Mouse (Mus musculus) heart, embryonic 13.5 days (tissue): ENCODE results near the gene Rgs13. TPM values are rescaled to one million over a fixed set of nuclear protein-coding genes. Genes with fewer than 3 reads are reported as not detected.

ENCODE experiments used
- ATAC-seq: fragments of 200-750 bp; cut with Nextera tagmentation; 2 replicates; pipeline ENCODE4 v1.8.0; 2017; ENCODE audit warnings: moderate TSS enrichment; ENCODE audit not compliant: insufficient number of reproducible peaks, low FRiP score, low TSS enrichment; ENCODE audit errors: extremely low read depth
- H3K27ac ChIP-seq: fragments of 300-500 bp; sonication (generic); replicated peaks from 2 replicates; pipeline ENCODE4 v1.5.1; 2015; ENCODE audit warnings: moderate library complexity, mild to moderate bottlenecking, inconsistent platforms
- H3K27me3 ChIP-seq: fragments of 300-500 bp; sonication (generic); replicated peaks from 2 replicates; pipeline ENCODE4 v1.6.1; 2015; ENCODE audit warnings: mild to moderate bottlenecking, inconsistent platforms
- H3K36me3 ChIP-seq: fragments of 300-500 bp; sonication (generic); 2 replicates; pipeline ENCODE4 v1.6.1; 2015; ENCODE audit warnings: mild to moderate bottlenecking, inconsistent platforms
- H3K4me1 ChIP-seq: fragments of 300-500 bp; sonication (generic); 2 replicates; pipeline ENCODE4 v1.6.1; 2015; ENCODE audit warnings: inconsistent platforms
- H3K4me2 ChIP-seq: fragments of 300-500 bp; sonication (generic); 2 replicates; pipeline ENCODE4 v1.6.1; 2015; ENCODE audit warnings: inconsistent platforms, mild to moderate bottlenecking, moderate library complexity
- H3K4me3 ChIP-seq: fragments of 300-500 bp; sonication (generic); 2 replicates; pipeline ENCODE4 v1.5.1; 2015; ENCODE audit warnings: moderate library complexity, mild to moderate bottlenecking, inconsistent platforms
- H3K9ac ChIP-seq: fragments of 300-500 bp; sonication (generic); 2 replicates; pipeline ENCODE4 v1.6.1; 2015; ENCODE audit warnings: inconsistent platforms, mild to moderate bottlenecking, moderate library complexity
- H3K9me3 ChIP-seq: fragments of 300-500 bp; sonication (generic); 2 replicates; pipeline ENCODE4 v1.6.1; 2016; ENCODE audit warnings: inconsistent platforms
- WGBS: fragments of 180-500 bp; shearing (Covaris S2); methylation state at CpG from one replicate; pipeline ENCODE4 v1.1.7; 2015; ENCODE audit warnings: mixed read lengths; 5-methylcytosine and 5-hydroxymethylcytosine counted together
- polyA plus RNA-seq: library from polyadenylated mRNA; unstranded; fragments of >200 nt; fragmentation: Nextera tagmentation; extraction: Ambion mirVana; gene quantifications from 2 replicates; pipeline ENCODE4 v1.2.1, GENCODE M21; 2015

The Rgs13 gene
- polyA plus RNA-seq, 1 experiment from 2014 or later: not detected

- H3K4me2 ChIP-seq: no peak overlapping the region
- ATAC-seq: no peak
- no peak overlapping the region for H3K27ac ChIP-seq
- H3K4me1 ChIP-seq: peaks cover 6% of the 10 kb centered on the region; the same call in 1 of the 2 replicates
- no peak overlapping the region for H3K9ac ChIP-seq
- H3K27me3 ChIP-seq: no peaks in the 10 kb centered on the region
- H3K36me3 ChIP-seq: no peaks in the 10 kb centered on the region
- H3K4me3 ChIP-seq: no peak overlapping the region
- H3K9me3 ChIP-seq: no peaks in the 10 kb centered on the region
Observed at GRCm38 (mm10) chr1:144183622-144184021, 6.5 kb upstream of the Rgs13 start.

- Histone ChIP-seq H3K36me3 (no peaks in the 10 kb centered on the region), H3K4me3 (no peak overlapping the region), H3K4me1 (peaks cover 6% of the 10 kb centered on the region; the same call in 1 of the 2 replicates), H3K27me3 (no peaks in the 10 kb centered on the region), H3K9me3 (no peaks in the 10 kb centered on the region), H3K4me2 (no peak overlapping the region), H3K27ac (no peak overlapping the region), H3K9ac (no peak overlapping the region)
- ATAC-seq: no peak
- WGBS: 84% methylated on average over 4 of the region's 4 CpGs
Observed at GRCm38 (mm10) chr1:144179559-144179958, 2.4 kb upstream of the Rgs13 start.

GRCm38 (mm10) chr1:144178281-144178957, 1.2 kb upstream of the Rgs13 start:
- no peaks in the 10 kb centered on the region for H3K36me3 ChIP-seq

GRCm38 (mm10) chr1:144177620-144178019, 448 bp upstream of the Rgs13 start:
- Histone ChIP-seq H3K36me3 (no peaks in the 10 kb centered on the region), H3K27me3 (no peaks in the 10 kb centered on the region), H3K4me2 (no peak overlapping the region), H3K4me1 (no peaks in the 10 kb centered on the region), H3K4me3 (no peak overlapping the region), H3K9ac (no peak overlapping the region), H3K27ac (no peak overlapping the region), H3K9me3 (no peaks in the 10 kb centered on the region)
- ATAC-seq: no peak

More at GRCm38 (mm10) chr1:144178281-144178957, 1.2 kb upstream of the Rgs13 start:
- no peaks in the 10 kb centered on the region for H3K4me1 ChIP-seq
- H3K9me3 ChIP-seq: no peaks in the 10 kb centered on the region
- H3K4me2 ChIP-seq: no peak overlapping the region
- ATAC-seq: no peak
- WGBS: 61% methylated on average over 9 of the region's 9 CpGs
- no peak overlapping the region for H3K27ac ChIP-seq
- H3K4me3 ChIP-seq: no peak overlapping the region
- H3K9ac ChIP-seq: no peak overlapping the region
- no peaks in the 10 kb centered on the region for H3K27me3 ChIP-seq

GRCm38 (mm10) chr1:144174760-144175159, 2.4 kb downstream of the Rgs13 start:
- no peaks in the 10 kb centered on the region for H3K9me3 ChIP-seq
- no peak for ATAC-seq
- no peaks in the 10 kb centered on the region for H3K4me1 ChIP-seq
- no peak overlapping the region for H3K9ac ChIP-seq
- H3K27ac ChIP-seq: no peak overlapping the region
- no peaks in the 10 kb centered on the region for H3K36me3 ChIP-seq
- no peak overlapping the region for H3K4me3 ChIP-seq
- 72% methylated on average over 6 of the region's 6 CpGs for WGBS
- H3K4me2 ChIP-seq: no peak overlapping the region
- H3K27me3 ChIP-seq: no peaks in the 10 kb centered on the region

GRCm38 (mm10) chr1:144173568-144174036, 3.6 kb downstream of the Rgs13 start:
- 53% methylated on average over 2 of the region's 2 CpGs for WGBS

GRCm38 (mm10) chr1:144168921-144169320, 8.3 kb downstream of the Rgs13 start:
- H3K9ac ChIP-seq: no peak overlapping the region
- no peak for ATAC-seq
- no peak overlapping the region for H3K4me2 ChIP-seq
- no peak overlapping the region for H3K27ac ChIP-seq
- H3K9me3 ChIP-seq: no peaks in the 10 kb centered on the region
- H3K4me3 ChIP-seq: no peak overlapping the region
- no peaks in the 10 kb centered on the region for H3K36me3 ChIP-seq
- peaks cover 3% of the 10 kb centered on the region; the same call in 1 of the 2 replicates for H3K4me1 ChIP-seq
- WGBS: 80% methylated on average over 4 of the region's 4 CpGs
- H3K27me3 ChIP-seq: no peaks in the 10 kb centered on the region

More at GRCm38 (mm10) chr1:144173568-144174036, 3.6 kb downstream of the Rgs13 start:
- Histone ChIP-seq H3K4me3 (no peak overlapping the region), H3K4me2 (no peak overlapping the region), H3K4me1 (no peaks in the 10 kb centered on the region), H3K9ac (no peak overlapping the region), H3K9me3 (no peaks in the 10 kb centered on the region), H3K27ac (no peak overlapping the region), H3K27me3 (no peaks in the 10 kb centered on the region), H3K36me3 (no peaks in the 10 kb centered on the region)
- no peak for ATAC-seq

- no peak overlapping the region for H3K27ac ChIP-seq
- H3K4me3 ChIP-seq: no peak overlapping the region
- H3K4me1 ChIP-seq: peaks cover 3% of the 10 kb centered on the region; the same call in 1 of the 2 replicates
- H3K9ac ChIP-seq: no peak overlapping the region
- H3K36me3 ChIP-seq: no peaks in the 10 kb centered on the region
- 55% methylated on average over 1 of the region's 1 CpGs for WGBS
- H3K27me3 ChIP-seq: no peaks in the 10 kb centered on the region
- H3K9me3 ChIP-seq: no peaks in the 10 kb centered on the region
- no peak overlapping the region for H3K4me2 ChIP-seq
- no peak for ATAC-seq
Observed at GRCm38 (mm10) chr1:144167761-144168160, 9.4 kb downstream of the Rgs13 start.

GRCm38 (mm10) chr1:144166897-144167296, 10.3 kb downstream of the Rgs13 start:
- Histone ChIP-seq H3K9ac (no peak overlapping the region), H3K9me3 (no peaks in the 10 kb centered on the region), H3K4me2 (no peak overlapping the region), H3K4me3 (no peak overlapping the region), H3K27me3 (no peaks in the 10 kb centered on the region), H3K4me1 (peaks cover 3% of the 10 kb centered on the region; the same call in 1 of the 2 replicates), H3K36me3 (no peaks in the 10 kb centered on the region), H3K27ac (no peak overlapping the region)
- ATAC-seq: no peak
- WGBS: 57% methylated on average over 5 of the region's 5 CpGs

GRCm38 (mm10) chr1:144166275-144166674, 10.9 kb downstream of the Rgs13 start:
- 80% methylated on average over 2 of the region's 2 CpGs for WGBS
- H3K9ac ChIP-seq: no peak overlapping the region
- H3K27me3 ChIP-seq: no peaks in the 10 kb centered on the region
- no peak for ATAC-seq
- H3K36me3 ChIP-seq: no peaks in the 10 kb centered on the region
- H3K27ac ChIP-seq: no peak overlapping the region
- H3K9me3 ChIP-seq: no peaks in the 10 kb centered on the region
- peaks cover 3% of the 10 kb centered on the region; the same call in 1 of the 2 replicates for H3K4me1 ChIP-seq
- no peak overlapping the region for H3K4me3 ChIP-seq
- no peak overlapping the region for H3K4me2 ChIP-seq

GRCm38 (mm10) chr1:144152526-144152925, 24.6 kb downstream of the Rgs13 start:
- Histone ChIP-seq H3K4me1 (no peaks in the 10 kb centered on the region), H3K4me3 (no peak overlapping the region), H3K9me3 (no peaks in the 10 kb centered on the region), H3K4me2 (no peak overlapping the region), H3K27me3 (no peaks in the 10 kb centered on the region), H3K27ac (no peak overlapping the region), H3K36me3 (no peaks in the 10 kb centered on the region), H3K9ac (no peak overlapping the region)
- 30% methylated on average over 1 of the region's 1 CpGs for WGBS
- ATAC-seq: no peak

- Histone ChIP-seq H3K4me1 (no peaks in the 10 kb centered on the region), H3K36me3 (no peaks in the 10 kb centered on the region), H3K9ac (no peak overlapping the region), H3K9me3 (no peaks in the 10 kb centered on the region), H3K27me3 (no peaks in the 10 kb centered on the region), H3K4me3 (no peak overlapping the region), H3K4me2 (no peak overlapping the region), H3K27ac (no peak overlapping the region)
- 73% methylated on average over 1 of the region's 1 CpGs for WGBS
- ATAC-seq: no peak
Observed at GRCm38 (mm10) chr1:144152184-144152525, 25.0 kb downstream of the Rgs13 start.
